Mouse (Mus musculus) heart, postnatal 25 days (tissue): Measurements from ENCODE around the gene Supv3l1. TPM values are rescaled to one million over a fixed set of nuclear protein-coding genes. Genes with fewer than 3 reads are reported as not detected.
A peak's percentile ranks its signal among the peaks of the same experiment; 100 is the strongest.
"Not testable (repeated sequence)": the region's sequence is repeated elsewhere in the genome, so short reads cannot be mapped to it uniquely, and the experiment has no call there.

Source experiments
- DNase-seq: peaks from one replicate; pipeline ENCODE4 v3.0.0; 2022; ENCODE audit warnings: low spot score
- intact Hi-C: fragments of 180-260 bp; cut with DNase I; formaldehyde crosslinking; loops from one replicate; pipeline ENCODE4 v1.15.1; 2025
- total RNA-seq, 2 experiments: library from RNA; stranded (reverse); gene quantifications; 2 replicates each; pipeline ENCODE4 v1.2.3; 2021

Gene Supv3l1
- 10 to 100 TPM; 38.5 to 39.3 TPM for total RNA-seq

DNA sequence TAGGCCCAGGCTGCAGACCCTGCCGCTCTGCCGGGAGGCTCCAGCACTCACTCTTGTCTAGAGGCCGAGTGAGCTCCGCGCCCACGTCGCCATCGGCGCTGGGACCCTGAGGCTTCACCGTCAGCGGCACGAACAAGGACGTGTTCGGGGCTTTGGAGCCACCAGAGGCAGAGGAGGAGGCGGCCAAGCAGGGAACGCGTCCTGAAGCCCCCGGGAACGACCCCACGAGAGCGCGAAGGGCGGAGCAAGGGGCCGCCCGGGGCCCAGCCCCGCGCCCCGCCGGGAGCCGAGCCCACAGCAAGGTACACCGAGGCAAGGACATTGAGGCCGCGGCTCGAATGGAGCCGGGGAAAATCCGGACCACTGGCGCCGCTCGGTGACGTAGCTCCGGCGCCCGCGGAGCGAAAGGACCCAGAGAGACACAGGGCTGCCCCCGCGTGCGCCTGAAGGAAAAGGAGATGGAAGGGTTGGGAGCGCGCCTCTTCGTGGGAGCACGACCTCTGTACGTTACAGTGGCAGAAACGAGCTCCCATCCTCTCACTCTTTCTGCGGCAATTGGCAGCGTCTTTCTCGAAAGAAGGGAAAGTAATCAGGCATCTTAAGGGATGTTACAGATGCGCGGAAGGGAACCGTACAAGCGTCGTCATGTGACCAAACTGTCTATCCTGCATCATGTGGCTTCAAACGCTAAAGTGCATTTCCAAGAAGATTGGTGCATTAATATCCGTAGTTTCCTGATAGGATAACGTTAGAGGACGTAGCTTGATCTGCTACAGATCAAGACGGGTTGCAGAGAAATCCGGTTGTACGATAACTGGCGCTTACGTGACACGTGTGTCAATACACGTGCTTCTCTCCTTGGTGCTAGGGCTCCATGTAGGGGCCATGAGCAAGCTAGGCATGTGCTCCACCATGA is at the start of gene Supv3l1, which contains the start of gene 4930507D05Rik:
Gene Supv3l1, minus strand, starts transcription at position 375 of the 916 bp plus-strand sequence.
Gene 4930507D05Rik, plus strand, starts transcription at position 126 of the 916 bp plus-strand sequence.
- DNase-seq, result peak; percentile 79
- intact Hi-C loops, result loop anchor here (2.0 kb wide), 1 partner anchor 37 kb away; the partner anchor contains the start of gene Vps26a

DNA sequence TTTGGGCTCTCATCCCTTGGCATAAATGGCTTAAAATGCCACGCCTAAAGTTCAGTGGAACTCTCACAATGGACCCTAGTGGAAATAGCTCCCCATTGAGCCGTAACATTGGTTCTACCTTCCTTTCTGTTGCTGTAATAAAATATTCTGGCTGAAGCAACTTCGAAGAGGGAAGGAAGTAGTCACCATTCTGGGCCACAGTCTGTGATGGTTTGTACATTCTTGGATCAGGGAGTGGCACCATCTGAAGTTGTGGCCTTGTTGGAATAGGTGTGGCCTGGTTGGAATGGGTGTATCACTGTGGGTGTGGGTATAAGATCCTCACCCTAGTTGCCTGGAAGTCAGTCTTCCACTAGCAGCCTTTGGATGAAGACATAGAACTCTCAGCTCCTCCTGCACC is 42.1 kb upstream of the Supv3l1 start:
- intact Hi-C loops, DNase-seq: not testable (repeated sequence)

DNA sequence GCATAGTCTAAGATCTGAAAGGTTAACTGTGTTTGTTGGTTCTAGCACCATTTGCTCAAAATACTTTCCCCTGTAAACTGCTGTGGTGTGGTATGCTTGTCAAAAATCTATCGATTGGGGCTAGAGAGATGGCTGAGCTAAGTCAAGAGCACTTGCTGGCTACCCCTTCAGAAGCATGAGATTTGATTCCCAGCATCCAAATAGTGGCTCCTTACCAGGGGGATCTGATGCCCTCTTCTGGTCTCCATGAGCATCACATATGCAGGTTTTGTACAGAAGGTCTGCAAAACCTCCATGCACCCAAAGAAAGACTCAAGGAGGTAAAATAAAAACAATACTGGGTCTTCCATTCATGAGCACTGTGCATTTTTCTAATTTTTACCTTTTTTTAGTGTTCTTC is 38.7 kb upstream of the Supv3l1 start:
- intact Hi-C loops, result no loop called here
- DNase-seq, result no peak

DNA sequence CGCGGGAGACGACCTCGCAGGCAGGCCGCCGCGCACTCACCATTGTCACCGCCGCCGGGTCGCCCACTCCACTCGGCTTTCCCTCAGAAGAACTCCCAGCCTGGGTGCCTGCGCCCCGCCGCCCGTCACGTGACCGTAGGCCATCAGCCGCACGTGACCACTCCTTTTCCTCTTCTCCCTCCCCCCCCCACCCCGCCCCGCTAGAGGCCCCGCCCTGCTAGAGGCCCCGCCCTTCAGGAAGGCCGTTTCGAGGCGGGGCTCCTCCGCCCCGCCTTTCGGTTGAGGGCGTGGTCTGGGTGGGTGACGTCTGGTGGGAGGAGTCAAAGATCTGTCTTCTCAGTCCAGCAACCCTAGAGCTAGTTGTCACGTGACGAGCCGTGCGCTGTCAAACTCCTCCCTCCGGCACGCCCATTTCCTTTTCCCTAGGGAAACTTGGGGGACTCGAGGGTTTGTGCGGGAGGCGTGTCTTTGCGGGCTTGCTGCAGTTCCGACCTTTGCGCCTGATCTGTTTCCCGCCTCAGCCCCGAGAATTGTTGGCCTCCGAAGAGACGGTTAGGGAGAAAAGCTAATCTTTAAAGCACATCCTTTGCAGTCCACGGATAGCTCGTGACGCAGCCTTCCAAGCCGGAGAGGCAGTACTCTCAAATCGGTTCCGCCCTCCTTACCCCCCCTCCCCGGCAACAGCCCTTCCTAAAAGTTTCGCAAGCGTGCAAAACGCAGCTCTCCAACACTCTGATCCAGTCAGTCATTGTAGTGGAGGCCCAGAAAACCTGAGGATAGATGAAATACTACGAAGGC is 37.3 kb upstream of the Supv3l1 start, which contains the start of gene Vps26a:
Gene Vps26a, minus strand, starts transcription at position 188 of the 798 bp plus-strand sequence.
- intact Hi-C loops, result loop anchor here (2.0 kb wide), 1 partner anchor 38 kb away; the partner anchor contains the start of genes 4930507D05Rik and Supv3l1
- DNase-seq, result peak; percentile 99

GRCm38 (mm10) chr10:62485878-62486582 is 36.5 kb upstream of the Supv3l1 start:
- intact Hi-C loops, result loop anchor here (2.0 kb wide), 1 partner anchor 37 kb away; the partner anchor contains the start of genes 4930507D05Rik and Supv3l1
- no peak for DNase-seq

GRCm38 (mm10) chr10:62481108-62481852 is 31.7 kb upstream of the Supv3l1 start:
- no peak for DNase-seq
- intact Hi-C loops, result no loop called here

GRCm38 (mm10) chr10:62476980-62477379 is 27.4 kb upstream of the Supv3l1 start:
- no peak for DNase-seq
- intact Hi-C loops, result no loop called here

- DNase-seq, result no peak
- intact Hi-C loops, result no loop called here
Measured at GRCm38 (mm10) chr10:62474944-62475343, 25.4 kb upstream of the Supv3l1 start.

DNA sequence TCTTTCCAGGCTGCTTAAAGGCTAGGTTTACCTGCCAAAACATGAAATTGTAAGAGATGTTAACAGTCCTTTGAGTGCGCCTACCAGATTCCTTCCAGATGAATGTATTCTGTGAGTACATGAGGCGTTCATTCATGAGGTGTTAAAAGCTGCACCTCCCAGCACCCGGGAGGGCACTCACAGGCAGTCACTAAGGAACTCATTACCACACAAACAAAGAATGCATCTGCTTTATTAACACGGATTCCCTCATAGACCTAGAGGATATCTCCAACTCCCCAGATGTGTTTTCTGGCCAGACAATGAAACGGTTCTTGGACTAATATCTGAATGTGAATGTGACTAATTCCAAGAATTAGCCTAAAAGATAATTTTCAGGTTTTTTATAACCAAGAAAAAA is 21.6 kb upstream of the Supv3l1 start:
- intact Hi-C loops, result no loop called here
- no peak for DNase-seq

GRCm38 (mm10) chr10:62469736-62470135 is 20.2 kb upstream of the Supv3l1 start:
- intact Hi-C loops, result no loop called here
- no peak for DNase-seq

DNA sequence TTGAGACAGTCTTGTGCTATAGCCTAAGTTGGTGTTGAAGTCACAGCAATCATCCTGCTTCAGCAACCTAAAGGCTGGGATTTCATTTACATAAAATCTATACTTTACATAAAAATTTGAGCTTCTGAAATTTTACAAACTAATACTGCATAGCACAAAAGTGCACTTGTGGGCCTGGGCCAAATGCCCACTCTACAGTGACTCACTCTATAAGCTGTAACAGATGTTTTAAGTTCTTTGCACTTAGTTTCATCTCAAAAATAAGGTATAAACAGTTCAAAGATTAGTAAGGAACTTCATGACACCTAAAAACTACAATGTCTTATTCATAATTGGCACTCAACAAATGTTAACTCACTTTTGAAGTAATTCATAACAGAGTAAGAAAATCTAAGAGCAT is 11.8 kb upstream of the Supv3l1 start:
- DNase-seq, result no peak
- intact Hi-C loops, result no loop called here

DNA sequence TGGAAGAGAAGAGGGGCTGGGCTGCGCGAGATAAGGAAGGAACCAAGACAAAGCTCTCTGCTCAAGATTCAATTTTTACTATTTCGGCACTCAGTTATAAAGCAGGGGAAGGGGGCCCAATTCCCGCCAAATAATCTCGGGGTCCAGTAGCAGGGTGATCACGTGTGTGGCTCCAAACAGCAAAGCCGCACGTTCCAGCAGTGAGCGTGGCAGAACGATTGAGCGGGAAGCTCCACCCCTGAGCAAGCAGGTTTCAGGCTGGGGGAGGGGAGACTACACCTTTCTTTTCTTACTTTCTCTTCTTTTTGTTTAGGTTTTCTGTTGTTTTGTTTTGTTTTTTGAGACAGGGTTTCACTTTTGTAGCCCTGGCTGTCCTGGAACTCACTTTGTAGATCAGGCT is 2.5 kb upstream of the Supv3l1 start:
- DNase-seq, intact Hi-C loops: not testable (repeated sequence)

GRCm38 (mm10) chr10:62450280-62450640 is 722 bp upstream of the Supv3l1 start:
- DNase-seq, result no peak
- intact Hi-C loops, result no loop called here

DNA sequence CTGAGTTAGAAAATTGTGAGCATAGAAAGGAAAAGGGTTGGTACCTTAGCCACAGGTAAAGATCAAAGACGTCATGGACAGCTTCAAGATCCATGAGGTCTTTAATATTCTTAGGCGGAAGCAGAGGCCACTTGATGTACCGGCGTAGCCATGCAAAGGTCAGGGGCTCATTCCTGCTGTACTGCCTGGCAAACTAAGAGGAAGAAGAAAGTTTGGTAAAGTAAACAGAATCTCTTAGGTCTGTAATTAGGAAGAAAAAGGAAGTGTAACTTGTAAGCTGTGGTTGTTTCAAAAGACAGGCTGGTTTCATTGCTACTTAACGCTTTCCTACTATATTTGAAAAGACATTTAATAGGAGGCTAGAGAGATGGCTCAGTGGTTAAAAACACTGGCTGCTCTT is 19.1 kb downstream of the Supv3l1 start:
- no peak for DNase-seq
- intact Hi-C loops, result no loop called here

GRCm38 (mm10) chr10:62425081-62425871 is 24.3 kb downstream of the Supv3l1 start:
- no peak for DNase-seq

GRCm38 (mm10) chr10:62422255-62422654 is 27.3 kb downstream of the Supv3l1 start, which contains the start of gene Hkdc1:
TSS of gene Hkdc1 (minus strand) at chr10:62422491.
- intact Hi-C loops, result no loop called here
- no peak for DNase-seq

More at GRCm38 (mm10) chr10:62425081-62425871, 24.3 kb downstream of the Supv3l1 start:
- intact Hi-C loops, result no loop called here

DNA sequence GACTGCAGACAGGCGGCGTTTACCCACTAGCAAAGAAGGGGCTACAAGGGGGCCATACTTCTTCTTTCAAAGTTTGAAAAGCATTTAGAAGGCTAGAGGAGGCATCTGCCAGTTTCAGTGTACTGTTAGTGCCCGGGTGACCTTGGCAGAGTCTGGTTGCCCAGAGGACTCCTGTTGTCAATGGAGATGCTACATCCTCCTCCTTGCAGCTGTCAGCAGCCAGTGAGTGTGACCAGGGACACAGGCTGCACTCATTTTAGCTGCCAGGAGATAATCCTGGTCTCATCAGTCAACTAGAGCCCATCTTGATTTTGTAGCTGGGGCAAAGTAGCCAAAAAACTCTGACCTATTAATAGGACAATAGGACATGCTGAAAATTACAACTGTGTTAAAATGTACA is 28.4 kb downstream of the Supv3l1 start:
- intact Hi-C loops, result no loop called here
- no peak for DNase-seq

DNA sequence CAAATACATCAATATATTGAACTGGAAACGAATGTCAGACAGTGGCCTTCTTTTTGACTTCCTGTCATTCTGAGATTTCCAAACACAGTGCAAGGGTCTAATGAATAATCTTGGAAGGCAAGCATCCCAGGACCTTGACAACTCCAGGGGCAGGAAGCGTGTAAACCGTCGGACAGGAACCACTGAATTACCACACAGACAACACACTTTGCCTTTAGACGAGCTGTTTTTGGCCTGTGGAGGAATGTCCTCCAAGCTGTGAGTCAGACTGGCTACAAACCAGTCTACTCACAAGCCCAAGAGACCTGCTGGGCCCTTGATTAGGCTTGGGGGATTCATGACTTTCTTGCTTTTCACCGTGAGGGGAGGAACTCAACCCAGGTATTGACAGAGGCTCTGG is 29.1 kb downstream of the Supv3l1 start:
- DNase-seq, result no peak
- intact Hi-C loops, result no loop called here
